ENCODE assay signal across 14 mouse cellular contexts in the genomic region with DNA sequence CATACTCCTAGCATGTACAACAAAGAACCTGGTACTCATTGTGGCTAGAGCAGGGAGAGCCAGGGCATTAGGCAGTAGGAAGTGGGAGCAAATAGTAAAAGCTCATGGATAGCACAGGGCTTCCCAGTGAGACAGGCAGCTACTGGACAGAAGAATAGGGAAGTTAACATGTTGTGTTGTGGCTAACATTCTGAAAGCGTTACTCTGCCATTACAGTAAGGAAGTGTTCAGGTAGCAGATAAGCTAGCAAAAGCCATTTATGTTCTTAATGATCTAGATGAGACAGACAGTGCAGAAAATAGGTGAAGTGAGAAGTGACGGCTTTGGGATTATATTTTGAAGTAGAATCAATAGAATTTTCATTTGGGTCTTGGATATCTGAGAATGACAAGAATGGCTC.
DNase-seq lines count a peak whose midpoint lies in the region; ATAC-seq lines count a peak whose summit lies in the region.
"Had no signal": no experiment of that assay in that cellular context is flagged by ENCODE, and none has a peak within 500 bp of the region (broad histone marks: within the 10 kb centered on the region; RNA-seq: fewer than 3 reads in every experiment).

No protein-coding gene starts in this region.

- H3K4me1 ChIP-seq in forebrain, embryonic 14.5 days (ENCODE audit: control insufficient read depth, insufficient read depth, low read length) = peaks cover 16% of the 10 kb centered on the region
- H3K4me1 ChIP-seq in forebrain, embryonic 16.5 days (replicated peaks; ENCODE audit: control insufficient read depth, insufficient read depth, low read length) = peaks cover 9% of the 10 kb centered on the region
- no peaks in the 10 kb centered on the region; the same call in 1 of the 2 replicates for H3K4me1 ChIP-seq in hindbrain, embryonic 11.5 days (replicated peaks; ENCODE audit: control insufficient read depth, insufficient read depth, low read length)
- H3K4me1 ChIP-seq in hindbrain, embryonic 10.5 days (replicated peaks) = peaks cover 18% of the 10 kb centered on the region
- H3K4me1 ChIP-seq in hindbrain, embryonic 14.5 days (replicated peaks; ENCODE audit: control insufficient read depth, insufficient read depth, low read length) = peaks cover 37% of the 10 kb centered on the region
- peaks cover 24% of the 10 kb centered on the region for H3K4me1 ChIP-seq in kidney, embryonic 14.5 days (ENCODE audit: control insufficient read depth, insufficient read depth, low read length)

- H3K4me2 ChIP-seq in forebrain, embryonic 14.5 days (ENCODE audit: low read length) = no peak overlapping the region
- H3K4me2 ChIP-seq in forebrain, embryonic 16.5 days (ENCODE audit: low read length) = no peak overlapping the region
- no peak overlapping the region for H3K4me2 ChIP-seq in hindbrain, embryonic 11.5 days (replicated peaks; ENCODE audit: low read depth, low read length)
- no peak overlapping the region for H3K4me2 ChIP-seq in hindbrain, embryonic 14.5 days (replicated peaks)
- H3K4me2 ChIP-seq in kidney, embryonic 14.5 days (replicated peaks; ENCODE audit: low read depth, low read length) = no peak overlapping the region
- H3K4me2 ChIP-seq: liver, embryonic 15.5 days; neural tube, embryonic 12.5 days had no signal

- DNase-seq in forebrain, embryonic 14.5 days (ENCODE audit: low spot score) = no peak
- no peak for DNase-seq in hindbrain, embryonic 11.5 days (ENCODE audit: low spot score)
- no peak for DNase-seq in hindbrain, embryonic 10.5 days (ENCODE audit: low spot score)
- no peak for DNase-seq in hindbrain, embryonic 14.5 days (ENCODE audit: low spot score)
- DNase-seq in neural tube, embryonic 10.5 days (ENCODE audit: extremely low spot score, low spot score) = peak; percentile 4
- DNase-seq: adrenal gland, postnatal 36 days; left cerebral cortex, postnatal 4 days; right cerebral cortex, adult 18-20 months had no signal

- no peak overlapping the region for H3K9ac ChIP-seq in forebrain, embryonic 14.5 days (ENCODE audit: low read length)
- no peak overlapping the region for H3K9ac ChIP-seq in forebrain, embryonic 16.5 days (replicated peaks; ENCODE audit: low read depth, low read length)
- no peak overlapping the region for H3K9ac ChIP-seq in hindbrain, embryonic 11.5 days (ENCODE audit: low read depth, low read length)
- H3K9ac ChIP-seq in hindbrain, embryonic 14.5 days = no peak overlapping the region
- H3K9ac ChIP-seq in kidney, embryonic 14.5 days (ENCODE audit: low read depth, low read length) = no peak overlapping the region
- H3K9ac ChIP-seq: liver, embryonic 15.5 days; neural tube, embryonic 12.5 days had no signal

- no peaks in the 10 kb centered on the region for H3K36me3 ChIP-seq in forebrain, embryonic 14.5 days (ENCODE audit: control insufficient read depth, insufficient read depth, low read length)
- H3K36me3 ChIP-seq in forebrain, embryonic 16.5 days (ENCODE audit: control insufficient read depth, insufficient read depth) = no peaks in the 10 kb centered on the region
- no peaks in the 10 kb centered on the region for H3K36me3 ChIP-seq in hindbrain, embryonic 11.5 days (ENCODE audit: control insufficient read depth, insufficient read depth, low read length)
- H3K36me3 ChIP-seq in hindbrain, embryonic 10.5 days = no peaks in the 10 kb centered on the region
- H3K36me3 ChIP-seq in hindbrain, embryonic 14.5 days (replicated peaks; ENCODE audit: control insufficient read depth, insufficient read depth) = no peaks in the 10 kb centered on the region
- H3K36me3 ChIP-seq in kidney, embryonic 14.5 days (ENCODE audit: control insufficient read depth, insufficient read depth, low read length) = no peaks in the 10 kb centered on the region
- H3K36me3 ChIP-seq: liver, embryonic 15.5 days; neural tube, embryonic 12.5 days had no signal

- ATAC-seq in forebrain, embryonic 14.5 days = no peak
- ATAC-seq in forebrain, embryonic 16.5 days = no peak
- ATAC-seq in hindbrain, embryonic 11.5 days (ENCODE audit: low FRiP score) = no peak
- ATAC-seq in hindbrain, embryonic 14.5 days (ENCODE audit: low FRiP score) = no peak
- ATAC-seq in megakaryocyte-erythroid progenitor cell, adult 5-6 weeks (replicated peaks; ENCODE audit: low FRiP score, low TSS enrichment, poor library complexity, severe bottlenecking) = no peak
- no peak for ATAC-seq in kidney, embryonic 14.5 days (ENCODE audit: low FRiP score, low TSS enrichment)

- peak overlapping the region; percentile 81; the same call in 1 of the 2 replicates for H3K27ac ChIP-seq in forebrain, embryonic 14.5 days (ENCODE audit: low read depth, low read length)
- H3K27ac ChIP-seq in forebrain, embryonic 16.5 days (ENCODE audit: low read length) = no peak overlapping the region; the same call in 1 of the 2 replicates
- peak overlapping the region; percentile 53; the same call in 1 of the 2 replicates for H3K27ac ChIP-seq in hindbrain, embryonic 11.5 days (ENCODE audit: low read depth, low read length)
- no peak overlapping the region for H3K27ac ChIP-seq in hindbrain, embryonic 10.5 days
- H3K27ac ChIP-seq in hindbrain, embryonic 14.5 days = peak overlapping the region; percentile 87
- H3K27ac ChIP-seq in kidney, embryonic 14.5 days (ENCODE audit: low read depth, low read length) = no peak overlapping the region
- H3K27ac ChIP-seq: liver, embryonic 15.5 days; macrophage had no signal

- 94% methylated on average over 2 of the region's 2 CpGs for WGBS in forebrain, embryonic 14.5 days
- 84% methylated on average over 2 of the region's 2 CpGs for WGBS in forebrain, embryonic 16.5 days
- 84% methylated on average over 2 of the region's 2 CpGs for WGBS in hindbrain, embryonic 11.5 days
- WGBS in hindbrain, embryonic 10.5 days = 92% methylated on average over 2 of the region's 2 CpGs
- WGBS in hindbrain, embryonic 14.5 days = 76% methylated on average over 2 of the region's 2 CpGs
- 87% methylated on average over 2 of the region's 2 CpGs for WGBS in kidney, embryonic 14.5 days

- no peaks in the 10 kb centered on the region for H3K9me3 ChIP-seq in forebrain, embryonic 14.5 days (replicated peaks; ENCODE audit: control insufficient read depth, low read length)
- H3K9me3 ChIP-seq in forebrain, embryonic 16.5 days (ENCODE audit: control insufficient read depth, low read length) = no peaks in the 10 kb centered on the region
- H3K9me3 ChIP-seq in hindbrain, embryonic 11.5 days (ENCODE audit: control insufficient read depth, low read length) = no peaks in the 10 kb centered on the region
- H3K9me3 ChIP-seq in hindbrain, embryonic 10.5 days = no peaks in the 10 kb centered on the region
- H3K9me3 ChIP-seq in hindbrain, embryonic 14.5 days (ENCODE audit: control insufficient read depth, low read length) = no peaks in the 10 kb centered on the region
- H3K9me3 ChIP-seq in kidney, embryonic 14.5 days (ENCODE audit: control insufficient read depth, low read length) = no peaks in the 10 kb centered on the region
- H3K9me3 ChIP-seq: liver, embryonic 15.5 days; neural tube, embryonic 12.5 days had no signal

- no peaks in the 10 kb centered on the region for H3K27me3 ChIP-seq in forebrain, embryonic 14.5 days (replicated peaks; ENCODE audit: control insufficient read depth, insufficient read depth, low read length)
- H3K27me3 ChIP-seq in forebrain, embryonic 16.5 days (replicated peaks; ENCODE audit: control insufficient read depth, insufficient read depth, low read length) = no peaks in the 10 kb centered on the region
- no peaks in the 10 kb centered on the region for H3K27me3 ChIP-seq in hindbrain, embryonic 11.5 days (ENCODE audit: control insufficient read depth, insufficient read depth, low read length)
- H3K27me3 ChIP-seq in hindbrain, embryonic 10.5 days (ENCODE audit: insufficient read depth, poor library complexity, severe bottlenecking) = no peaks in the 10 kb centered on the region
- no peaks in the 10 kb centered on the region for H3K27me3 ChIP-seq in hindbrain, embryonic 14.5 days (ENCODE audit: control insufficient read depth, insufficient read depth, low read length)
- no peaks in the 10 kb centered on the region for H3K27me3 ChIP-seq in kidney, embryonic 14.5 days (ENCODE audit: control insufficient read depth, insufficient read depth, low read length)
- H3K27me3 ChIP-seq: liver, embryonic 15.5 days; neural tube, embryonic 12.5 days had no signal

- H3K4me3 ChIP-seq in forebrain, embryonic 14.5 days (ENCODE audit: low read depth, low read length) = no peak overlapping the region
- no peak overlapping the region for H3K4me3 ChIP-seq in forebrain, embryonic 16.5 days (replicated peaks; ENCODE audit: low read length)
- no peak overlapping the region for H3K4me3 ChIP-seq in hindbrain, embryonic 11.5 days (ENCODE audit: low read depth, low read length)
- no peak overlapping the region for H3K4me3 ChIP-seq in hindbrain, embryonic 10.5 days
- no peak overlapping the region for H3K4me3 ChIP-seq in hindbrain, embryonic 14.5 days (replicated peaks; ENCODE audit: low read length)
- H3K4me3 ChIP-seq in kidney, embryonic 14.5 days (ENCODE audit: low read length) = no peak overlapping the region
- H3K4me3 ChIP-seq: liver, embryonic 15.5 days; neural tube, embryonic 12.5 days had no signal

Comparison
In these comparisons a context has a peak if more than half of its experiments do, and no peak if none do; other contexts are left out.
1. H3K27ac ChIP-seq: peak in forebrain, embryonic 14.5 days (single experiment), hindbrain, embryonic 11.5 days (single experiment) and hindbrain, embryonic 14.5 days (single experiment); none in forebrain, embryonic 16.5 days (single experiment), hindbrain, embryonic 10.5 days (single experiment) and kidney, embryonic 14.5 days (single experiment).